Mouse (Mus musculus) urinary bladder, postnatal 36 days (tissue): ENCODE measurements at regions not wholly inside any gene's neighbourhood (a gene's known extent, or its start where the extent isn't known, plus 50 kb on each side); places are given as distances from the start of the nearest gene placed in this dataset.

Source experiments
- DNase-seq, 2 experiments: peaks; one replicate each; pipeline ENCODE4 v3.0.0; 2022; ENCODE audit warnings: low spot score in 2 of 2, mixed read lengths in 1 of 2

DNA sequence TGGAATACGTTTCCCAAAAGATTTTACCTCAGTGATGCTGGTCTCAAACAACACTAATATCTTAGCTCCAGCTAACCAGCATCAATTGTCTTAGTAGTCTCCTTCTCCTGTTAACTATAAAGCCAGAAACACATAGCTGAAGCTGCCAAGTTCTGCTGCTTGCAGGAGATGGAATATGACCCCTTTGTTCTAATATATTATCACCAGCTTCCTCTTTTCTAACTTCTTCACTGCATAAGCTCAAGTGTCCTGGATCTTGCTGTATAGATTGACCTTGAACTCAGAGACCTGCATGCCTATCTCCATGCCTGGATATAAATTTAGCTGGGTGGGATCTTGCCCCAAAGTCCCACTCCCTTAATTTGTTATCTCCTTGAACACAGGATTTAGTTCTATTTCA, 94.8 kb downstream of the Rbm46 start:
- no peak for DNase-seq

DNA sequence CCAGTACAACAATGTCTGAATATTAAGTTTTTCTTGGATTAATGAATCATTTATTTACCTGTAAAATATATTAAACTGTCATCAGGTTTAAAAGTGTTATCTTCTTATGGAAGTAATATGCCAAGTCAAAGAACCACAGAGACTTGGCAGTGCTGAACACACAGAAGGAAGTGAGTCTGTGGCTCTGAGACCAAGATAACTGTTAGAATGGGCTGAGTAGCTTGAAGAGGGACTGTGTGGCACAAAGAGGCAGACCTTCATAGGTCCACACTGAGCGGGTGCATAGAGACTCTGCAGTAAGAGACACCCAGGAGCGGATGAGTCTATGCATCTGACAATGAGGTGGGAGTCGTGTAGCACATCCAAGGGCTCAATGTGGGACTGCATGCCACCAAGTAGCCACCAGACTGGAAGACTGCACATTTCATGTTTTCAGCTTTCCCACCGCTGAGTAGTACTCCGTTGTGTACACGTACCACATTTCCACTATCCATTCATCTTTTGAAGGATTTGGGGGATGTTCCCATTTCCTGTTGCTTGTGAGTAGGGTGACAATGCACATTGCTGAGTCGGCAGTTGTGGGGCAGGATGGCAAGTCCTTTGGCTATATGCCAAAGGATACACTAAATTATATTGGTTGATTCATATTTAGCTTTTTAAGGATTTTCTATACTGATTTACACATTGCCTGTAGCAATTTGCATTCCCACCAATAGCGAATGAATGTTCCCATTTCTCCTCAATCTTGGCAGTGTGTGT, 105.6 kb downstream of the Rbm46 start:
- DNase-seq = no peak

DNA sequence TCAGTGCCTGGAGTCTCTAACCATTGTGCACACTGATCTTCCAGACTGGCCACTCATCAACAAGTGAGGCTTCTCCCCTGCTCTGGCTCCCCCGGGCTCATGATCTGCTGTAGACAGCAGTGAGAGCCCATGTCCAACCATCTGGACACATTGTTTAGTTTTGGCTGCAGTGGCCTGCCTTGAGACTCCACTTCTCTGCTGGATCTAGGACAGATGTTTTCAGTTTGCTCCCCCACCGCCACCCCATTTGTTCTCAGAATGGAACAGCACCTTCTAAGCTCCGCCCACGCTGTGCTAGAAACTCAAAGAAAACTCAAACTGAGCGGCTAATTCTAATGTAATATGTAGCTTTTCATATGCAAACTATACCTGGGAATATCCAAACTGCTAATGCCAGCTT, 108.8 kb downstream of the Rbm46 start:
- DNase-seq = no peak

DNA sequence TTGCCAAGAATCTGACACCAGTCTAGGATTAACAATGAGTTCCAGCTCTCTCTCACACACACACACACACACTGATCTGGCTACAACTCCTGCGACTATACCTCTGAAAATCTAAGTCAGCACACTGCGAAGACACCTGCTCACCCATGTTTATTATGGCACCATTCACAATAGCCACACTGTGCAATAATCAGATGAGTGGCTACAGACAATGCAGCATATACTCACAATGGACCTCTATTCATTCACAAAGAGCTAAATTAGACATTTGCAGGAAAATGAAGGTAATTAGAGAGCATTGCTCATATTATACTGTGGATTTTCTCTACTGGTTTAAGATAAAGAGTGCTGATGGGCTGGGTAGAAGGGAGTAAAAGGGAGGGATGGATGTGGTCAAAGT, 116.3 kb downstream of the Rbm46 start:
- no peak for DNase-seq

DNA sequence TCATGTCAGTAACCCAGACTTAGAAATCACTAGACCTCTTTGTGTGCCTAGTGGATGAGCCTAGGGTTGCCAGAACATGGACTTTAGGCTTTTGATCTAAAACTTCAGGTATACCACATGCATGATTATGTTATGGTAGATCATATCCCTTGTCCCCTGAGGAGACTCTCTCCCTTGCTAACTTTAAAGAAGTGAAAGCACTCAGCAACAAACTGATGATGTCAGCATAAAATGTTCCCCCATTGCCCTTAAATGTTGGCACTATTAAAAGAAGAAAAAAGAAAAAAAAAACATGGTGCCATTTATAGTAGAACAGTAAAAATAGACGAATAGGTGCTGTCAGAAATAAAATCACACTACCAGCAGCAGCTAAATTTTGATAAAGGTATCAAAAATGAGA, 117.3 kb downstream of the Rbm46 start:
- no peak for DNase-seq

DNA sequence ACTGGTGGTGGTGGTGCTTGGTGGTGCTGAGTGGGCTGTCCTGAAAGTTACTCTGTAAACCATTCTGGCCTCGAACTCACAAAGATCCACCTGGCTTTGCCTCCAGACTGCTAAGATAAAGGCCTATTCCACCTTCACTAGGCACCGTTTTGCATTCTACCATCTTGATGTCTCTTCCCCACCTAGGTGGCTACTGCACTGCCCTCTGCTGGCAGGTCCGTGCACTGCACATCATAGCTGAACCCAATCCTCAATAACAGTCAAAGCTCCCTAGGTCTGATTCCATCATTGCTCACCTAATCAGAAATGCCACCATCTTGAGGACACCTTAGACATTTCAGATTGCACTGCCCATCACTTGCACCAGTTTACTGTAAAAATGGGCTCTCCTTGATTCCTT, 150.7 kb downstream of the Rbm46 start:
- DNase-seq = peak; percentile 14 to 42

DNA sequence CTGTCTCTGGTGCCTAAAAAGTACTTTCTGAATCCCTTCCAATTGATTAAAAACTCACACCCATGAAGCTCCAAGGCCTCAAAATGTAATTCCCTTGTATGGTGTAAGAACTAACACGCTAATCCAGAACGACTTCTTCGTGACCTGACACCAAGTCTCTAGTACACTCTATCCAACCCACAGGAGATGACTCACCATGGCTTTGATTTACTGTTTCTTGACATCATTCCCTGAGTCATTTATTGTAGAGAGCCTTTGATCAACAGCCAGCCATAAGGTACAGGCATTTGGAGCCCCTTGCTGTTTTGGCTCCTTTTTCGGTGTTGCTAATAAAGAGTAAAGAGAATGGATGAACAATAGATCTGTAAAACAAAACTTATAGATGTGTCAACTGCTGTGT, 159.7 kb upstream of the Npy2r start:
- no peak for DNase-seq

DNA sequence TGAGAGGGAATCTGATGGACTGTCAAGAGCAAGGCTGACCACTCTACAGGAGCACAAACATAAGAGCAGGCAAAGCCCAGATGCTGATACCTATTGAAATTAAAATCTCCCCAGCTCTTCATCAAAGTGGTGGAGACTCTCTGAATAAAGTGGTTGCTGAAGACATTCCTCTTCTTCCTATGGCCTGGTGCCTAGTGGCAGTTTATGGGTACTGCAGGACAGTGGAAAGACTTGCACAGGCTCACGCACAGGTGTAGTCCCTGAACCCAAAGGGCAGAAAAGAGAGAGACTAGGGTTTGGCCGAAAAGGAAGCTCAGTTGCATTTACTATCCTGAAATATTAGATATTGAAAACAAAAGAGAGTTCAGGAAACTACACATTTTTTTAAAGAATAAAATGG, 144.2 kb upstream of the Npy2r start:
- DNase-seq = no peak

DNA sequence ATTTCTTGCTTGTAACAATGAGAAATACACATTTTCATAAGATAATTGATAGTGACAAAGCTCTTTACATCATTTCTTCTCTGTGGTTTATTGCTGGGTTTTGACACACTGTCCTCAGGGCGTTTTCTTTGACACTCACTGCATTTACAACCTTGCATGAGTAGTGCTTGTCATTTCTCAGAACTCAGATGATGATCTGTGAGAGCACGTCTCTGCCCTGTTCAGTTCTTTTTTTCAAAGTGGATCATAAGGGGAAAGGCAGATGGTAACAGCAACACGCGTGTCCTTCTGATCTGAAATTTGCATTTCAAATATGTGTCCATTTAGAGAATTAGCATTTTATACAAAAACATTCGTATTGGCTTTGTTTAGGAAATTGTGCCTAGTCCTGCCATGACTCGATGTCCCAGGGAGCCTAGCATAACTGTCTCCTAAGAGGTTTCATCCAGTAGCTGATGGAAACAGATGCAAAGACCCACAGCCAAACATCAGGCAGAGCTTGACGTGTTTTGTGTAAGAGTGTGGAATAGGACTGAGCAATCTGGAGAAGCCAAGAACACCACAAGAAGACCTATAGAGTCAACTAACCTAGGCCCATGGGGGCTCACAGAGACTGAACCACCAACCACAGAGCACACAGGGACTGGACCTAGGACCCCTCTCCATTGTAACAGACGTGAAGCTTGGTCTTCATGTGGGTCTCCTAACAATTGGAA, 108.4 kb upstream of the Npy2r start:
- DNase-seq = no peak

- DNase-seq = no peak
Observed at GRCm38 (mm10) chr3:82652346-82652745, 104.5 kb upstream of the Npy2r start.

DNA sequence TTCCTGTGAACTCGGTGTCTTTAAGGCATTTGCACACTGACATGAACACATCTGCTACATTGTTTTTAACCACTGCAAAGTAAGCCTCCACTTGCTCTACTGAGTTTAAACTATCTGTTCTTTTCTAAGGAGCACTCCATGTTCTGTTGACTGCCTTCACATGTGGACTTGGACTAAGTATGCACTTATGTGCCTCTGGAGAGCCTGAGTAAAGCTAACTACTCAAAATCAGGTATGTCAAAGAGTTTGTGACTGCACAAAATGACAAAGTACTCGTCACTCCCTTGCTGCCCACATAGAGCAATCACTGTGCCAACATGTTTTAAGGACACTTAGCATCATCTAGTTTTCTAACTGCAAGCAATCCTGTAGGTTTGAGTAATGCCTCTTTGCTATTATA, 92.2 kb upstream of the Npy2r start:
- no peak for DNase-seq

DNA sequence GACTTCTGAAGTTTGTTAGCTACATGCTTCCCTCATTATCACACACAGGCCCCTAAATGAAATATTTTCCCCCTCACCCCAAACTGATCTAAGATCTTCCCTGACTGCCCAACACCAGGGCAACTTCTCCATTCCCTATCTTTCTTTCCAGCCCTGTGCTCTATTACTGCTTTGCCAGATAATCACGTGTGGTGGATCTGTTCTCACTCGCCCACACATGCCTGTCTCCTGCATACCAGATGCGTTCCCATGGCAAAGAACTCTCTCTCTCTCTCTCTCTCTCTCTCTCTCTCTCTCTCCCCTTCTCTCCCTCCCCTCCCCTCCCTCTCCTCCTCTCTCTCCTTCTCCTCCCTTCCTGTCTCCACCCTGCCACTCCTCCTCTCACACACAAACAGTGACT, 88.8 kb upstream of the Npy2r start:
- DNase-seq = no peak

DNA sequence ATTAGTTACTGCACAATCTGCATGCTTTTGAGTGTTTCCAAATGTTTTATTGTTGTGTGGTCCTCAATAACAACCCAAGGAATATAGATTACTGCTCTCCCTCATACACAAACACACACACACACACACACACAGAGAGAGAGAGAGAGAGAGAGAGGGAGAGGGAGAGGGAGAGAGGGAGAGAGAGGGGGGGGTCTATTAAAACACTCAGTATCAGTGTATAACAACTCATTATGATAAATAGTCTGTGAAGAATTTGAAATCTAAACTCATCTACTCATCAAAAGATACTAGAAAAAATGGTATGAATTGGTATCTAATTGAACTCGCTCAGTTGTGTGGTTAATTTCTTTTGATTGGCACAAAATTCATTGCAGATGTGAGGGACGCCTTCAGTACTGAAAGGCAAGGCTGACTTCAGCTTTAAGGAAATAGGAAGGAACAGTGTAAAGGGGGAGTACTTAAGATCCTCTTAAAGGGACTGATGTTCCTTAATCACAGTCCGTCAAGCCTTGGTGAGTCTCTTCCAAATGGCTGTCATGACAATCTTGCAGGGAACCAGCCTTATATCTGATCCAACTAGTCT, 72.6 kb upstream of the Npy2r start:
- no peak for DNase-seq

- DNase-seq = no peak
Observed at GRCm38 (mm10) chr3:82619371-82619770, 71.5 kb upstream of the Npy2r start.

GRCm38 (mm10) chr3:82601880-82602279, 54.0 kb upstream of the Npy2r start:
- no peak for DNase-seq

GRCm38 (mm10) chr3:82598656-82599055, 50.8 kb upstream of the Npy2r start:
- no peak for DNase-seq
